Mouse (Mus musculus) macrophage (primary cell): ENCODE data around the gene Cirbp. TPM values are rescaled to one million over a fixed set of nuclear protein-coding genes. Genes with fewer than 3 reads are reported as not detected.

ENCODE experiments used
- H3K27ac ChIP-seq: fragments of 350-480 bp; formaldehyde crosslinking; 2 replicates; pipeline ENCODE4 v1.9.0; 2021
- H3K36me3 ChIP-seq: fragments of 350-480 bp; formaldehyde crosslinking; 2 replicates; pipeline ENCODE4 v1.9.0; 2021; ENCODE audit errors: inconsistent target
- H3K4me3 ChIP-seq: fragments of 350-480 bp; formaldehyde crosslinking; 2 replicates; pipeline ENCODE4 v1.9.0; 2021; ENCODE audit errors: inconsistent target
- H3K79me2 ChIP-seq: fragments of 350-480 bp; formaldehyde crosslinking; 2 replicates; pipeline ENCODE4 v1.9.0; 2021; ENCODE audit errors: inconsistent target
- WGBS: methylation state at CpG from one replicate; pipeline ENCODE4 v1.1.7; 2026; ENCODE audit warnings: inconsistent platforms; ENCODE audit not compliant: missing documents; 5-methylcytosine and 5-hydroxymethylcytosine counted together
- polyA plus RNA-seq: library from polyadenylated mRNA; stranded (reverse); fragments of 250-400 nt; gene quantifications from 3 replicates; pipeline ENCODE4 v1.2.4, GENCODE M21; 2018; ENCODE audit warnings: inconsistent platforms

Gene Cirbp
- polyA plus RNA-seq, 1 experiment from 2014 or later: 17.6 TPM

- WGBS: 68% methylated on average over 8 of the region's 8 CpGs
- H3K27ac ChIP-seq: no peak overlapping the region
- H3K79me2 ChIP-seq: no peaks in the 10 kb centered on the region; the same call in 1 of the 2 replicates
- no peak overlapping the region for H3K4me3 ChIP-seq
- H3K36me3 ChIP-seq: peaks cover 29% of the 10 kb centered on the region; the same call in 1 of the 2 replicates
These were observed 32.4 kb upstream of the Cirbp start for GRCm38 (mm10) chr10:80133226-80133849.

GRCm38 (mm10) chr10:80134421-80134820 is 31.4 kb upstream of the Cirbp start:
- no peak overlapping the region for H3K4me3 ChIP-seq
- H3K27ac ChIP-seq: no peak overlapping the region
- H3K79me2 ChIP-seq: no peaks in the 10 kb centered on the region
- 93% methylated on average over 9 of the region's 9 CpGs for WGBS
- H3K36me3 ChIP-seq: peaks cover 18% of the 10 kb centered on the region; the same call in 1 of the 2 replicates

GRCm38 (mm10) chr10:80135161-80135560 is 30.6 kb upstream of the Cirbp start:
- no peak overlapping the region for H3K4me3 ChIP-seq
- 84% methylated on average over 8 of the region's 10 CpGs for WGBS
- H3K36me3 ChIP-seq: peaks cover 10% of the 10 kb centered on the region; the same call in 1 of the 2 replicates
- H3K27ac ChIP-seq: no peak overlapping the region
- no peaks in the 10 kb centered on the region for H3K79me2 ChIP-seq

GRCm38 (mm10) chr10:80135641-80136040 is 30.1 kb upstream of the Cirbp start:
- Histone ChIP-seq H3K36me3 (peaks cover 5% of the 10 kb centered on the region; the same call in 1 of the 2 replicates), H3K4me3 (no peak overlapping the region), H3K79me2 (no peaks in the 10 kb centered on the region), H3K27ac (no peak overlapping the region)
- 88% methylated on average over 1 of the region's 1 CpGs for WGBS

- Histone ChIP-seq H3K27ac (no peak overlapping the region), H3K79me2 (no peaks in the 10 kb centered on the region), H3K36me3 (no peaks in the 10 kb centered on the region), H3K4me3 (no peak overlapping the region)
- 90% methylated on average over 27 of the region's 49 CpGs for WGBS
These were observed 29.4 kb upstream of the Cirbp start for GRCm38 (mm10) chr10:80136179-80136951.

- 56% methylated on average over 25 of the region's 29 CpGs for WGBS
- Histone ChIP-seq H3K79me2 (no peaks in the 10 kb centered on the region), H3K36me3 (no peaks in the 10 kb centered on the region), H3K4me3 (no peak overlapping the region), H3K27ac (no peak overlapping the region)
These were observed 28.7 kb upstream of the Cirbp start for GRCm38 (mm10) chr10:80136952-80137625.

GRCm38 (mm10) chr10:80137626-80138552 is 27.9 kb upstream of the Cirbp start:
- H3K4me3 ChIP-seq: no peak overlapping the region; the same call in 1 of the 2 replicates
- 38% methylated on average over 23 of the region's 33 CpGs for WGBS
- peaks cover 6% of the 10 kb centered on the region for H3K79me2 ChIP-seq
- no peaks in the 10 kb centered on the region for H3K36me3 ChIP-seq
- no peak overlapping the region for H3K27ac ChIP-seq

GRCm38 (mm10) chr10:80138553-80139438 is 27.0 kb upstream of the Cirbp start, which contains the start of gene Atp5d:
TSS of gene Atp5d (plus strand) at chr10:80138632.
- Histone ChIP-seq H3K4me3 (no peak within 1 kb of the TSS; the same call in 1 of the 2 replicates), H3K36me3 (no peaks in the 10 kb centered on the region; the same call in 1 of the 2 replicates), H3K79me2 (peaks cover 15% of the 10 kb centered on the region), H3K27ac (no peak within 1 kb of the TSS)
- WGBS: 2% methylated on average over 79 of the region's 94 CpGs

GRCm38 (mm10) chr10:80139439-80139775 is 26.4 kb upstream of the Cirbp start:
- WGBS: 2% methylated on average over 10 of the region's 10 CpGs
- no peak overlapping the region; the same call in 1 of the 2 replicates for H3K4me3 ChIP-seq
- H3K27ac ChIP-seq: no peak overlapping the region
- H3K79me2 ChIP-seq: peaks cover 21% of the 10 kb centered on the region
- H3K36me3 ChIP-seq: peaks cover 6% of the 10 kb centered on the region

- Histone ChIP-seq H3K36me3 (peaks cover 12% of the 10 kb centered on the region), H3K79me2 (peaks cover 28% of the 10 kb centered on the region), H3K4me3 (no peak overlapping the region), H3K27ac (no peak overlapping the region)
- 87% methylated on average over 11 of the region's 11 CpGs for WGBS
These were observed 25.7 kb upstream of the Cirbp start for GRCm38 (mm10) chr10:80139975-80140665.

- peak within 1 kb of the TSS; percentile 73 for H3K4me3 ChIP-seq
- peaks cover 33% of the 10 kb centered on the region for H3K79me2 ChIP-seq
- WGBS: 86% methylated on average over 10 of the region's 10 CpGs
- H3K36me3 ChIP-seq: peaks cover 12% of the 10 kb centered on the region
- peak within 1 kb of the TSS; percentile 35 for H3K27ac ChIP-seq
These were observed 25.1 kb upstream of the Cirbp start, which contains the start of gene Cbarp for GRCm38 (mm10) chr10:80140666-80141035. TSS of gene Cbarp (minus strand) at chr10:80140835.

- H3K36me3 ChIP-seq: peaks cover 12% of the 10 kb centered on the region
- peaks cover 39% of the 10 kb centered on the region for H3K79me2 ChIP-seq
- H3K4me3 ChIP-seq: peak overlapping the region; percentile 73; the same call in 1 of the 2 replicates
- peak overlapping the region; percentile 35 for H3K27ac ChIP-seq
- WGBS: under 1% methylated on average over 29 of the region's 29 CpGs
These were observed 24.5 kb upstream of the Cirbp start for GRCm38 (mm10) chr10:80141243-80141642.
